Mouse (Mus musculus) brown adipose tissue, adult 24 weeks (tissue): ENCODE data around the gene Zkscan3. TPM values are rescaled to one million over a fixed set of nuclear protein-coding genes. Genes with fewer than 3 reads are reported as not detected.
"Not testable (repeated sequence)": the region's sequence is repeated elsewhere in the genome, so short reads cannot be mapped to it uniquely, and the experiment has no call there.

Experiments
- H3K27ac ChIP-seq: fragments of 200-500 bp; replicated peaks from 2 replicates; pipeline ENCODE4 v1.5.1; 2012; ENCODE audit warnings: low read depth, mild to moderate bottlenecking, low read length
- H3K4me1 ChIP-seq: fragments of 200-500 bp; 2 replicates; pipeline ENCODE4 v1.6.1; 2012; ENCODE audit warnings: low read length, mixed read lengths; ENCODE audit not compliant: control insufficient read depth, insufficient read depth, insufficient read length
- H3K4me3 ChIP-seq: fragments of 200-500 bp; 2 replicates; pipeline ENCODE4 v1.5.1; 2012; ENCODE audit warnings: low read depth, mild to moderate bottlenecking, low read length, moderate library complexity; ENCODE audit not compliant: insufficient read depth
- polyA plus RNA-seq: library from polyadenylated mRNA; stranded (reverse); fragments of >200 nt; gene quantifications from 2 replicates; pipeline ENCODE4 v1.2.4, GENCODE M21; 2012; ENCODE audit not compliant: missing spikeins, insufficient read depth, insufficient read length

Zkscan3 gene
- polyA plus RNA-seq, 1 experiment, result 22.9 TPM

DNA sequence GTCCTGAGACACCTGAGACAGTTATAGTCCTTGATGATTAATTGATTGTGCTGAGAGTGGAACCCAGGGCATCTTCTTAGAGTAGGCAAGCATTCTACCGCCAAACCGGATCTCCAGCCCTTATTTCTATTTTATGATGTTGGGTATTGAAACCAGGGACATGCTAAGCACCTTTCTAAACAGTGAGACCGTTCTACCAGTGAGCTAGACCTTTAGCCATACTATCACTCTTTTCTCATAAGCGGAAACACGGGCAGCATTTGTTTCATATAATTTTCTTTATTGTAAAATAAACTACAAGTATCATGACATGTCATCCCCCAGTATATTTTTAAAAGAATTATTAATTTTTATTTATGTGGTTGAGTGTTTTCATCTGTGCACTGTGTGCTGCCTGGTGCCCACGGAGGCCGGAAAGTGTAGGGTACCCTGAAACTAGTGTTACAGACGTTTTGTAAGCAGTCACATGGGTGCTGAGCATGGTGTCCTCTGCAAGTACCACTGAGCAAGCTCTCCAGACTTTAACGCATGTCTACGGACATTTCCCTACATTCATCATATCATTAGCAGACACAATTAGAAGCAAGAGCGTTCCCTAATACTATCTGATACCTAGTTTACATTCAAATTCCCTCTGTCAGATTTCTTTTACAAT, 6.4 kb upstream of the Zkscan3 start:
- Histone ChIP-seq H3K27ac (peak overlapping the region; percentile 58), H3K4me1 (no peaks in the 10 kb centered on the region), H3K4me3 (peak overlapping the region; percentile 75)

GRCm38 (mm10) chr13:21407969-21408804, 5.6 kb upstream of the Zkscan3 start:
- Histone ChIP-seq H3K27ac (peak overlapping the region; percentile 95), H3K4me3 (peak overlapping the region; percentile 75), H3K4me1 (no peaks in the 10 kb centered on the region)

DNA sequence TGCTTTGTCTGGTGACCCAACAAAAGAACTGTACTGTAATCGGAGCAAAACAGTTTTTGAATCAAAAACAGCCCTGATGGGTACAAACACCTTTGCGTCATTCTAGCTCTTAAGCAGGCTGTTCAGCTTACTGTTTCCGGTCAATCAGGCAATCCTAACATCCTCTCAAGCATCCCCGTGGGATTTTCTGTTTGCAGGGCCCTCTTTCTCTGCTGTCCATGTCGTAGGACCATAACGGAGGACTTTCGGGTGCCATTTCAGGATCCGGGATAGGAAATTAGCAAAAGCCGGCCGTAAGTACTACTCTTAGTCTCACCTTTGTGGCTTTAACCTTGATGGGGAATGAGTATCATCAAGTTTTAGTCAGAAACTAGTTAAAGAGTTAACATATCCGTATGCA, 4.8 kb upstream of the Zkscan3 start:
- H3K4me3 ChIP-seq, result peak overlapping the region; percentile 75
- H3K27ac ChIP-seq, result peak overlapping the region; percentile 95
- no peaks in the 10 kb centered on the region for H3K4me1 ChIP-seq

DNA sequence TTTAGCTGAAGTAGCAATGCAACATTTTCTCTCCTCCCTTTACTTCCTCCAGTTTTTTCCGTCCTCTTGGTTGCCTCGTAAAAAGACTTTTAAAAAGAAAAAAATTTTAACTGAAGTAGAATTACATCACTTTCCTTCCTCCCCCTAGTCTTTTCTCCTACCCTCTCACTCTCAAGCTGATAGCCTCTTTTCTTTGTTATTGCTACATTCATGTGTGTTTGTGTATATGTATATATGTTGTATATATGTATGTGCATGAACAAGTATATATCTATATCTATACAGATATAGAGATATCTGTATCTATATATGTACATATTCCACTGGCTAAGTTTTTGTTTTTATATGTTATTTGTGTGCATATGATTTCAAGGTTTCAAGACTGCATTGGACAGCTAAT, 293 bp upstream of the Zkscan3 start:
- peak overlapping the region; percentile 78 for H3K4me3 ChIP-seq
- peaks cover 5% of the 10 kb centered on the region for H3K4me1 ChIP-seq
- no peak overlapping the region for H3K27ac ChIP-seq

DNA sequence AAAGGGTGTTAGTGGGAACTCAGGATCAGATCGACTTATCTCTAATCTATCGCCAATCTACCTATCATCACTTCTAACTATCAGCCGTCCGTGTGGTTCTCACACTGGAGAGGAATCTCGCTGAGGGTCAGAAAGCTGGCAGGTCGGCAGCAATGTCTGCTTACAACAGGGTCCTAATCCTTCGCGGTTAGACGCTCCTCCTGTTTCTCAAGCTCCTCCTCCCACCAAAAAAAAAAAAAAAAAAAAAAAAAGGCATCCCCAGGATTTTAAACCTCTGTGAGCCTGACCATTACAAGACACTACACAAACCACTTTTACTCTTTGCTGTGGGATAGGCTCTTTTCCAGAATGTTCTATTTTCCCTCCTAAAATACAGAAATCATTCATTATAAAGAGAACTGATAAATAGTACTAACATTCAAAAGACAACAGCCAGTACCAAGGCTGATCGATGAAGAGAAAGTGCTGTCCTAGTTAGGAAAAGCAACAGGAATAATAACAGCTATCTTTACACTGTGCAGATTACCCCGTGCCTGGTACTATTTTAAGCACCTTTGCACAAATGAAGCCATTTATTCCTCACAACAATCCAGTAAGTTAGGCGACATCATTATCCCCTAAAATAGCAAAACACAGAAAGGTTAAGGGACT, 794 bp downstream of the Zkscan3 start:
- H3K4me1 ChIP-seq, result peaks cover 5% of the 10 kb centered on the region
- H3K4me3 ChIP-seq, result peak overlapping the region; percentile 78
- H3K27ac ChIP-seq, result peak overlapping the region; percentile 79

GRCm38 (mm10) chr13:21401166-21401565, 1.4 kb downstream of the Zkscan3 start:
- H3K4me1 ChIP-seq, result peaks cover 8% of the 10 kb centered on the region
- no peak overlapping the region for H3K4me3 ChIP-seq
- no peak overlapping the region for H3K27ac ChIP-seq

GRCm38 (mm10) chr13:21397486-21397885, 5.1 kb downstream of the Zkscan3 start:
- H3K4me1 ChIP-seq, result peaks cover 8% of the 10 kb centered on the region
- H3K4me3 ChIP-seq, result no peak overlapping the region
- no peak overlapping the region for H3K27ac ChIP-seq

- not testable (repeated sequence) for H3K4me1 ChIP-seq, H3K4me3 ChIP-seq
- H3K27ac ChIP-seq, result 0 out of 2 replicates have a peak overlapping the region, but pooled peaks have one; percentile 79
Measured at GRCm38 (mm10) chr13:21396048-21396447, 6.5 kb downstream of the Zkscan3 start.

DNA sequence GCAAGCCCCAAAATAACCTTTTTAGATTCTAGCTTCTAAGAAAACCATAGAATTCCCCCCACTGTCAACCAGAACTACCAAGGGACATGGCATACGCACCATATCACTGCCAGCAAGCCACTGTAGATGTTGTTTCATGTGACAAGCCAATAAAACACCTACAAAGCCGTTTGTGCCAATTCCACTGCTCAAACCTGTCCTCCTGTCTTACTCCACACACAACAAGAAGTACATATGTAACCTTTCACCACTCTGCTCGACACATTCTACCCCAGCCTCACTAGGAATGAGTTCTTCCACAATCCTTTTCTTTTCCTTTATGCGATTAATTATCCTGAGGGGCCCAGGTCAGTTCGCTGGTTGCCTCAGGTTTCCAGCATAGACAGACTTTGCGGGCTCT, 6.9 kb downstream of the Zkscan3 start:
- peak overlapping the region; percentile 79 for H3K27ac ChIP-seq
- H3K4me1 ChIP-seq, result peaks cover 8% of the 10 kb centered on the region
- H3K4me3 ChIP-seq, result no peak overlapping the region

DNA sequence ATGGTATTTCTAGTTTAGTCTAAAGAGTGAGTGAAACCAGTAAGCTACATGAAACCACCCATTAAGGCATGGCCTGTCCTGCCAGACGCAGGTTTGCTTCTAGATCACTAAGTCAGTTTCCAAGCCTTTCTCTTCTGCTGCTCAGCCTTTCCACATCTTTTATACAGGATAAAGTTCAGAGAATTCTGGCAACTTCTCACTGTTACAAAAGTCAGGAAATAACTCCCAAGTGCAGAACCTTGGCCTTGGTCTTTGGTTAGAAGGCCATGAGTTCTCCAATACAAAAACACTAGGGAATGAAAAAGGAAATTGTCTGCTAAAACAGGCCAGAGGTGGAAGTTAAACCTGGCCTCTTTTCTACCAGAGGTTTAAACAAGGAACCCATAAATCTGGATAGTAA, 7.3 kb downstream of the Zkscan3 start:
- Histone ChIP-seq H3K27ac (peak overlapping the region; percentile 79; the same call in 1 of the 2 replicates), H3K4me3 (no peak overlapping the region), H3K4me1 (peaks cover 8% of the 10 kb centered on the region)

- Histone ChIP-seq H3K4me1 (no peaks in the 10 kb centered on the region), H3K27ac (no peak overlapping the region), H3K4me3 (no peak overlapping the region)
Measured at GRCm38 (mm10) chr13:21377773-21378172, 24.8 kb downstream of the Zkscan3 start.

DNA sequence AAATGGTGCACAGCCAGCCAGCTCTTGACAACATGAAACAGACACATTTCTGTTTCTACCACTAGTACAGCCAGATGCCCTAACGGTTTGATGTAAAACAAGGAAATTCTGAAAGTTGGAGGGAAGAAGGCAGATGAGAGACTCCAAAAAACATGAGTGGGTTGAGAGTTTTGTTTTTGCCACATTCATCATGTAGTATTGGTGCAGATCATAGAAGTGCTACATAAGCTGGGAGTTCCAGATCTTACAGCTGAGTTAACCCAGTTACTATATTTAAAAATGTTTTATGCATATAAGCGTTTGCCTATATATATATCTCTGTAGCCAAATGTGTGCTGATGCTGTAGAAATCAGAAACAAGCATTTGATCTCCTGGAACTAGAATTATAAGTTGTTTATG, 29.9 kb downstream of the Zkscan3 start:
- Histone ChIP-seq H3K4me1 (no peaks in the 10 kb centered on the region), H3K27ac (no peak overlapping the region), H3K4me3 (no peak overlapping the region)

DNA sequence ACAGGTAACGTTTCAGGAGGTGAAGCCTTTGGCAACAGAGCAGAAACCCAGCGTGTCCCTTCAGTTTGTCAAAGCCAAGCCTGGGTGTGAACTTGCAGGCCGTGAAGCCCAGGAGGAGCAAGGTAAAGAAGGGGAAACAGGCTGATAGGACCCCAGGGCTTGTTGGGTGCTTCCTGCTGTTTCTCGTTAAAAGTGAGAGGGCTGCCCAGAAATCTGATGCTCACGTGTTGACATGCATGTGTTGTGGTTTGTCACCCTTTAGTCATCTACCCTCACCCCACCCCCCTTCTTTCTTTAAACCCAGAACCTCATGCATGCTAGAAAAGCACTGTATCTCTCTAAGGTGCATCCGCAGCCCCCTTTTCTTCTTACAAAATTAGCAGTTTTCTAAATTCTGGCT, 35.9 kb downstream of the Zkscan3 start:
- H3K27ac ChIP-seq, result no peak overlapping the region
- peaks cover 3% of the 10 kb centered on the region; the same call in 1 of the 2 replicates for H3K4me1 ChIP-seq
- no peak overlapping the region for H3K4me3 ChIP-seq

- H3K27ac ChIP-seq, result no peak overlapping the region
- H3K4me3 ChIP-seq, result 0 out of 2 replicates have a peak overlapping the region, but pooled peaks have one; percentile 7
- H3K4me1 ChIP-seq, result peaks cover 3% of the 10 kb centered on the region; the same call in 1 of the 2 replicates
Measured at GRCm38 (mm10) chr13:21363719-21364118, 38.8 kb downstream of the Zkscan3 start.

GRCm38 (mm10) chr13:21362621-21363248, 39.8 kb downstream of the Zkscan3 start, which contains the start of gene Zscan12:
Gene Zscan12 (plus strand): TSS chr13:21362820.
- H3K4me3 ChIP-seq, result peak within 1 kb of the TSS; percentile 86

More at GRCm38 (mm10) chr13:21362621-21363248, 39.8 kb downstream of the Zkscan3 start, which contains the start of gene Zscan12:
- peaks cover 3% of the 10 kb centered on the region; the same call in 1 of the 2 replicates for H3K4me1 ChIP-seq
- H3K27ac ChIP-seq, result peak within 1 kb of the TSS; percentile 32; the same call in 1 of the 2 replicates
